Mouse (Mus musculus) retina, adult 2 months (tissue): ENCODE results near the gene Pdpn.

ENCODE experiments used
- DNase-seq: peaks from one replicate; pipeline ENCODE4 v3.0.0-alpha.2; 2012; ENCODE audit warnings: low read depth, low spot score

Gene Pdpn

DNA sequence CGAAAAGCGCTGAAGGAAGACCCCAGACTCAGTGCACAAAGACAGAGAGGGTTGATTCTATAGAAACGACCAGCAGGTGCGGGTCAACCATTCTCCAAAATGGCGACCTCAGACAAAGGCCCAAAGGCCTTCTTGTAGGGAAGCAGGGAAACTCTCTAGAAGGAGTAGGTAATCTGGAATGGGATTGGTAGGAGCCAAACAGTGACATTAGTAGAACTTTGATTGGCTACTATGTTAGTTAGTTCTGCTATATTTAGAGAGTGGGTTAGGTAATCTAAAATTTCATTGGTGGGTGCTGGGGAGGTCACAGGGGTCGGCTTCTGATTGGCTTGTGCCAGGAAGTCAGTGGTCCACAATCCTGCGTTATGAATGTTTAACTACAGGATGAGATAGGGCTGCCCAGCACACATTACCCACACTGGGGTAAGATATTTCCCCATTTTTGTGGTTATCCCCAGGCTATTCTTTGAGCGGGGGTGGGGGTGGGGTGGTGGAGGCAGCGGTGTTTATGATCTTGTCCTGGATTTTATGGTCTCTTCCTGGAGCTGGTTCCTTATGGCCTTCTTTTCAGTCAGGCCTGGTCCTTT lies 59.7 kb downstream of the Pdpn start:
- no peak for DNase-seq

DNA sequence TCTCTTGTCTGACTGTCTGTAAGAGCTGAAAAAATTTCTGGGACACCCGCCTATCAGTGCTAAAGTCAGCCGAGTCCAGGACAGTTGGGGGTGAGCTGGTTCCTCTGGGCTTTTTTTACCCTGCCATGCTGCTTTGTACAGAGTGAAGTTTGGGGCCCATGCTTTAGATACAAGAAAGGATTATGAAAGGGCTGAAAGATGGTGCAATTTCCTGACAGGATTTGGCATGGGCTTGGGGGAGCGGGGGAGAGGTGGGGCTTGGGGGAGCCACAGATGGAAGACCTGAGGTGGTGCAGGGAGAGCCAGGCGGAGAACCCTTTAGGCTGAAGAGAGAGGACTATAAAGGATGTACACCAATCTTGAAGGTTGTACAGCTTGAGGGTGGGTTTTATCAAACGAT lies 60.2 kb downstream of the Pdpn start:
- no peak for DNase-seq

DNA sequence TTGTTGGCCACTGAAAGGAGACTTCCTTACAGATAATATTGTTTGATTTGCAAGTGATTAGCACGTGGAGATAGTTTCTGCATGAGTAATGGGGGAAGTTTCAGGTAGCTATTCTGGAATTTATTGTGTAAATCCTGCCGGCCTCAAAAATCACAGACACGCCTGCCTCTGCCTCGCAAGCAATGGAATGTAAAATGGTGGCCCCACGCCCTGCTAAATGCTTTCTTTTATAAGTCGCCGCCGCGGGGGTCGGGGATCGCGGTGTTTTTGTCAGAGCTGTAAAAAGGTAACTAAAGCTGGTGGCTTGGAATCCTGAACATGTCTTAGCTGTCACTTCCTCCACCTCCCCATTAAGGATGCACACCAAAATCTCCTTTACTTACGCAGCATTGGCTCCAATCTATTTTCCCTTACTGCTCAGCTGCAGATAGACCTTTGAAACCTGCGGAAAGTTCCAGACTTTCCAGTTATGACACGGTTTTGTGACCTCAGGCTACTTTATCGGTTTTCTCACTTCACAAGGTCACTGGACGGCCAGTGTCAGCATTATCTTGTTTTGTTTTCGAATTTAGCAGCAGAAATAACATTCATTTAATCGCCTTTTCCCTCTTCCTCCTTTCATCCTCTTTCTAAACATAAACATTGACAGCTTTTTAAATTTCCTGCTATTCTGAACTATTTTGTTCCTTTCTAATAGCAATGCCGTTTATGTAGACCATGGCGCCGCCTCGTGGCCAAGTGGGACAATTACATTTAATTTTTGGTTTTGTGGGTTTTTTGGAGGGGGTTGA lies 60.9 kb downstream of the Pdpn start:
- no peak for DNase-seq

DNA sequence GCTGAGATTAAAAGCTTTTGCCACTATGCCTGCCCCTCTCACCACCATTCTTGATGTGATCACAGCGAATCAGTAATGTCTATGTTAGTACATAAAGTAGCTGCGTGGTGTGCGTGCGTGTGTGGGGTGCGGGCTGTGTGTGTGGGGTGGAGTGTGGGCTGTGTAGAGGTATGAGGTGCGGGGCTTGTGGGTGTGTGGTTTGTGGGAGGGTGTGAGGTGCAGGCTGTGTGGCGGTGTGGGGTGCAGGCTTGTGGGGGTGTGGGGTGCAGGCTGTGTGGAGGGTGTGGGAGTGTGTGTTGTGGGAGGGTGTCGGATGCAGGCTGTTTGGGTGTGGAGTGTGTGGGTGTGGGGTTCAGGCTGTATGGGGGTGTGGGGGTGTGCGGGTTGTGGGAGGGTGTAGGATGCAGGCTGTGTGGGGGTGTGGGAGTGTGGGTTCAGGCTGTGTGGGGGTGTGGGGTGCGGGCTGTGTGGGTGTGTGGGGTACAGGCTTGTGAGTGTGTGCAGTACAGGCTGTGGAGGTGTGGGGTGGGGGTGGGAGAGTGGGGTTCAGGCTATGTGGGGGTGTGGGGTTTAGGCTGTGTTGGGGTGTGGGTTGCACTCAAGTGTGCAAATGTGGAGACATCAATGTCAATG lies 67.5 kb downstream of the Pdpn start:
- no peak for DNase-seq

DNA sequence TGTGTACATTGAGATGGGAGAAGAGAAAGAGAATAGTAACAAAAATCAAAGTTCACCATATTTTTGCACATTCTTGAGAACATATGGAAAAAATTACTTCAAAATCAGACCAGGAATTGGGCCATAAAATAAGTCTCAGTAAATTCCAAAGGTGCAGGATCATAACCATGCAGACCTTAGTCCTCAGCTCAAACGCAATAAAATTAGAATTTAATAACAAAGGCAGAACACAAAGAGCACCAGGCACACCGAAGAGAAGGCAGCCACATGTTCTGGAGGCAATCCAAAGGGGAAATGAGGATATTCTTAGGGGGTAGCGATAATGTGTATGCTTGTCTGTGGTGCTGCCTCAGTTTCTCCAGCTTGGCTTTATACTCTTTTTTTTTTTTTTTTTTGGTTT lies 68.3 kb downstream of the Pdpn start:
- DNase-seq: no peak

DNA sequence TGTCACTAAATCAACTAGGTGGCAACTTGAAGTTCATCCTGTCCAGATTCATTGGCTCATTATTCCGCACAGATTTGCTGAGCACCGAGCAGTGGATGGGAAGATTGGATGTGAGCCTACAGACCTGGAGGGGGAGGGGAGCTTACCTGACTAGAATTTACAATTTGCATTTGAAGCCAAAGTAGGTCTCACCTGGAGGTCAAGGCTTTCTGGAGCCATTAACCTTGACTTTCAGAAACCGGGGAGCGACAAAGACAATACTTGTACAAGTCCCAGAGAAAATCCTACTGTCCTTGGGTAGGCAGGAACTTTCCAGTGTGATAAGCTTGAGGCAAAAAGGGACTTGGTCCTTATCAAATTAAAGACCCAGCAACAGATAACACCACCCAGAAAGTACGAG lies 71.4 kb downstream of the Pdpn start:
- DNase-seq: no peak

DNA sequence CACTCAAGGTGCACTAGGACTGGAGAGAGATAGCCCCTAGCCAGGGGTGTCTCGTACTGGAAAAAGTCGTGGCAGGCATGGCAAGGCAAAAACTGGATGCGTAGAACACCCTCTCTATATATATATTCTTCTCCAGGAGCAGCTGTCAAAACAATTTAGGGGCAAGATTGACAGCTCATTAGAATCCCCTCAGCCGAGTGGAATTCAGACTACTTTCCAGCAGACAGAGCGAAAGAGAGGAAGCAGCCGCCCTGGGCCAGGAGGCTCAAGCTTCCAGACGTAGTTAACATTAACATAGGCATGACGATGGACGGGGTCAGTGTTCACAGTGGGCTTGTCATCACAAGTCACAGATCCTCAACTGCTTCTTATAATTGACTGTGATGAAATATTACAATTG lies 73.5 kb downstream of the Pdpn start:
- no peak for DNase-seq

DNA sequence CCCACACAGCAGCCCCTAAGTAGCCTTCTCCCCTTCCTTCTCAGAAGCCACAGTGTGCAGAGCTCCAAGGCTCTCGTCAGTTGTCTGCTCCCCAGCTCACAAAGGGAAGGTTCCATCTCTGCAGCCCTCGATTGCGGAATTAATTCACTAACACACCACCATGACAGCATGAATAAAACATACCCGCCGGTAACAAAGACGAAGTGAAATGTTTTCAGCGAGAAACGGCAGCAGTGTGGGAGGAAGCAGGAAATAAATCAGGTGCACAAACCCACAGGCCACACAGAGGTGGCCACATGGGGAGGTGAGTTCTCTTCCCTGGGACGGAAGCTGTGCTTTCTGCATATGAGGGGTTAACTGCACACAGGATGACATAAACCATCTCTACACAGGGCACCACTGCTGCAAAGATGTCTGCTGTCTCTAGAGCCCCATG lies 80.0 kb downstream of the Pdpn start:
- no peak for DNase-seq

DNA sequence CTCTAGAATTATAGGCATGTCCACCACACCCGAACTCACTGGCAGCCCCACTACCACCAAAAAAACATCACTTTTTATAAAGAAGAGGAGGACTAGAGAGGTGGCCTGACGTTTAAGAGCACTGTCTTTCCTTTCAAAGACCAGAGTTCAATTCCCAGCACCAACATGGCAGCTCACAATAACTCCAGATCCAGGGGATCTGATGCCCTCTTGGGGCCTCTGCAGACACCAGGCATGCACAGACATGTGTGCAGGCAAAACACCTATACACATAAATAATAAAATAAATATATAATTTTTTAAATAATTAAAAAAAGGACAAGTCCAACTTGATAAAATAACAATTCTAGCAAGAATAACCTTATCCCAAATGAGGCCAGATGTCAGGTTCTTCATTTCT lies 80.5 kb downstream of the Pdpn start:
- no peak for DNase-seq
